Mouse (Mus musculus): ENCODE results near the gene Mrnip. TPM values are rescaled to one million over a fixed set of nuclear protein-coding genes. Genes with fewer than 3 reads are reported as not detected.

Mrnip gene
- polyA plus RNA-seq, 1 experiment from 2014 or later: 36.7 TPM

DNA sequence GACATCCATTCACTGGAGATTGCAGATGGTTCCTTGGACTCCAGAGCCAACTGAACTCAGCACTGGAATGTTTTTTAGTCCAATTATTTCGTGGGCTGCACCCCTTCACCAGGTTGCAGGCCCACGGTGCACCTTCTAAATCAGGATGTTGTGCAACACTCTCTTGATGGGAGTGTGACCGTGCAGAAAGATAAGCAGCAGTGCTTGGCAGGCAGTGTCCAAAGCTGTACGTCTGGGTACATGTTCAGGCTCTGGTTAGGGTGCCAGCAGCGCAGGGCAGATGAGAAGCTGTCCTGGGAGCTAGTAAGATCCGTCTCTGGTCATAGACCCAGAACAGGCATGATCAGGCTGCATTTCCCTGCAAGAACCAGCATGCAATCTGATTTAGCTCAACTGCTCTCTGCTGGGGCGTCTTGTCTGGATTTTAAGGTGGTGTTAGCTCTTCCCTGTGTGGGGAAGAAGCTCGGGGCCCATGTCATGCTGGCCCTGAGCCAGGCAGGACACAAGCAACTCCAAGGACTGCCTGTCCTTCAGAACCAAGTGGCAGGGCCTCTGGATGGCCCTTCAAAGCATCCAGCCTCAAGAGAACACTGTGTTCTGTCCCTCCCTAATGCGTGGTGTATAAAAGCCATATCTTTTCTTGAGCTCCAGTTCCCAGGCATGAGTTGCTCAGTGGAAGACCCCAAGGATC is 26.8 kb upstream of the Mrnip start:
- peaks cover 92% of the 10 kb centered on the region for H3K36me3 ChIP-seq
- no peaks in the 10 kb centered on the region for H3K4me1 ChIP-seq
- H3K4me3 ChIP-seq (replicated peaks): no peak overlapping the region
- H3K9ac ChIP-seq (replicated peaks): no peak overlapping the region
- 86% methylated on average over 9 of the region's 9 CpGs for WGBS
- H3K9me3 ChIP-seq (replicated peaks): no peaks in the 10 kb centered on the region
- H3K27ac ChIP-seq (replicated peaks): no peak overlapping the region
- no peaks in the 10 kb centered on the region for H3K27me3 ChIP-seq (replicated peaks)
- no peak for ATAC-seq (ENCODE audit: low FRiP score)
- H3K4me2 ChIP-seq: no peak overlapping the region

DNA sequence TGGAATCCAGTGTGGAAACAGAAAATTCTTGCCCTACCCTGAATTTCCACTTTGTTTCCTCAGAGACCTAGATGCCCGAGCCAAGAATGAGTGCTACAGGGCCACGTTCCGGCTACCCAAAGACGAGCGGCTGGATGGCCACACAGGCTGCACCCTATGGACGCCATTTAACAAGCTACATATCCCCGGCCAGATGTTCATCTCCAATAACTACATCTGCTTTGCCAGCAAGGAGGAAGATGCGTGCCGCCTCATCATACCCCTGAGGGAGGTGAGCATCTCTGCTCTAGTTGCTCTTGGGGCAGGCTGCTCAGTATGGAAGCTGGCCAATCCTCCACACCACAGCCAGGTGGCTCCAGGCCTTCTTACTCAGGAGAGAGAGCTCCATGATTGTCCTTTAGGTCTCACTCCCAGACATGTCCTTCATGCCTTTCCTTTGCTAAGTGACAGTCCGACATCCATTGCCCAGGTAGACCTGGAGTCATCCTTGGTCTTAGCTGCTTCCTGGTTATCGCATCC is 26.2 kb upstream of the Mrnip start:
- Histone ChIP-seq H3K4me3 (replicated peaks) (no peak overlapping the region), H3K9ac (replicated peaks) (no peak overlapping the region), H3K27ac (replicated peaks) (no peak overlapping the region), H3K36me3 (peaks cover 92% of the 10 kb centered on the region), H3K4me2 (no peak overlapping the region), H3K4me1 (no peaks in the 10 kb centered on the region), H3K9me3 (replicated peaks) (no peaks in the 10 kb centered on the region), H3K27me3 (replicated peaks) (no peaks in the 10 kb centered on the region)
- WGBS: 92% methylated on average over 11 of the region's 11 CpGs
- ATAC-seq (ENCODE audit: low FRiP score): no peak

DNA sequence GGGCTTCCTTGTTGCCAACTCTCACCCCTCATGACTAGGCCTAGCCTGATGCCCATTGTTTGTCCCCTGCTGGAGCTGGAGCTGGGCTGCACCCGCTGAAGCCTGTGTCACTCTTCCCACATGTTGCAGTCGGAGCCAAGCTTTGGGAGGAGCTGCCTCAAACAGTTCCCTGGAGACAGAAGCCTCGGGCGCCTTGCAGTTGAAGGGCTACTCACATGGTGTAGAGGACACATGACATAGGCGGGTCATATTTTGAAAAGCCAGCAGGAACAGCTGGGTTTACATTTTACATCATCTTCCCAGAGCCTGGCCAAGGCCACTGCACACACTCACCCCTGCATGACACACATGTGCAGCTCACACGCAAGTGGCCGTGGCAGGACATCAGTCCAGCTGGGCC is 25.0 kb upstream of the Mrnip start:
- no peak for ATAC-seq (ENCODE audit: low FRiP score)
- H3K4me2 ChIP-seq: no peak overlapping the region
- H3K4me1 ChIP-seq: peaks cover 3% of the 10 kb centered on the region; the same call in 1 of the 2 replicates
- H3K9me3 ChIP-seq (replicated peaks): no peaks in the 10 kb centered on the region
- no peak overlapping the region for H3K9ac ChIP-seq (replicated peaks)
- H3K27me3 ChIP-seq (replicated peaks): no peaks in the 10 kb centered on the region
- H3K4me3 ChIP-seq (replicated peaks): no peak overlapping the region
- H3K36me3 ChIP-seq: peaks cover 91% of the 10 kb centered on the region
- H3K27ac ChIP-seq (replicated peaks): no peak overlapping the region
- 87% methylated on average over 7 of the region's 7 CpGs for WGBS

DNA sequence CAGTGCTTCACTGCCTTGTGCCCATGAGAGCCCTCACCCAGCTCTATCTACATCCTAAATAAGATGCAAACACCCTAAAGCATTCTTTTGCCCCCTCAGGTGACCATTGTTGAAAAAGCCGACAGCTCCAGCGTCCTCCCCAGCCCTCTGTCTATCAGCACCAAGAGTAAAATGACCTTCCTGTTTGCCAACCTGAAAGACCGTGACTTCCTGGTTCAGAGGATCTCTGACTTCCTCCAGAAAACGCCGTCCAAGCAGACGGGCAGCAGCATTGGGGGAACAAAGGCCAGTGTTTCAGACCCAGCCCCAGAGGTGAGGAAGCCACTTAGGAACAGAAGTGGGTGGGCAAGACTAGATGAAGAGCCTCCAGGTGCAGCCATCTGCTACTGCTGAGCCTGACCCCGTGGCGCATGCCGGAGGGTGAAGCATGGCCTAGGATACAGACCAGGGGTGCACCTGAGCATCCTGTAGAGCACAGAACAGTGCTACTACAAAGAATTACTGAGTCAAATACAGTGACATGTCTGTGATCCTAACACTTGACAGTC is 24.6 kb upstream of the Mrnip start:
- Histone ChIP-seq H3K27me3 (replicated peaks) (no peaks in the 10 kb centered on the region), H3K36me3 (peaks cover 94% of the 10 kb centered on the region), H3K9ac (replicated peaks) (no peak overlapping the region), H3K27ac (replicated peaks) (no peak overlapping the region), H3K4me3 (replicated peaks) (no peak overlapping the region), H3K9me3 (replicated peaks) (no peaks in the 10 kb centered on the region), H3K4me2 (no peak overlapping the region), H3K4me1 (peaks cover 3% of the 10 kb centered on the region; the same call in 1 of the 2 replicates)
- WGBS: 91% methylated on average over 9 of the region's 9 CpGs
- ATAC-seq (ENCODE audit: low FRiP score): no peak

DNA sequence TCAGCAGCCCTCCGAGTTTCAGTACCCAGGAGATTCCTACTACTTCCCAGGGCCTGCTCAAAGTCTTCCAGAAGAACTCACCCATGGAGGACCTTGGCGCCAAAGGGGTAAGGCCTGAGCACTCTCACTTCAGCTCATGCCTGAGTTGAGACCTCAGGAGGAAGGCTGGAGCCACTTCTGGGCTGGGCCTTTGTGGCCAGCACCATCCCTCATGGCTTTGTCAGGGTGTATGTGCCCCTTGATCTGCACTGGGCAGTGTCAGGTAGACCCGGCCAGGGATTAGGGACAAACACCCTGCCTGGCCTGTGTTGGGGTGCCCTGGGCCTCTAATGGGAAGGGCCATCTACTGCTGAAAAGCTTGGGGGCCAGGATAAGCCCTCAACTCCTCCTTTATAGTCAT is 22.9 kb upstream of the Mrnip start:
- no peak overlapping the region for H3K9ac ChIP-seq (replicated peaks)
- no peak overlapping the region for H3K27ac ChIP-seq (replicated peaks)
- peaks cover 94% of the 10 kb centered on the region for H3K36me3 ChIP-seq
- H3K27me3 ChIP-seq (replicated peaks): no peaks in the 10 kb centered on the region
- no peaks in the 10 kb centered on the region for H3K9me3 ChIP-seq (replicated peaks)
- ATAC-seq (ENCODE audit: low FRiP score): no peak
- no peak overlapping the region for H3K4me3 ChIP-seq (replicated peaks)
- peaks cover 3% of the 10 kb centered on the region; the same call in 1 of the 2 replicates for H3K4me1 ChIP-seq
- H3K4me2 ChIP-seq: no peak overlapping the region
- WGBS: 94% methylated on average over 3 of the region's 3 CpGs

DNA sequence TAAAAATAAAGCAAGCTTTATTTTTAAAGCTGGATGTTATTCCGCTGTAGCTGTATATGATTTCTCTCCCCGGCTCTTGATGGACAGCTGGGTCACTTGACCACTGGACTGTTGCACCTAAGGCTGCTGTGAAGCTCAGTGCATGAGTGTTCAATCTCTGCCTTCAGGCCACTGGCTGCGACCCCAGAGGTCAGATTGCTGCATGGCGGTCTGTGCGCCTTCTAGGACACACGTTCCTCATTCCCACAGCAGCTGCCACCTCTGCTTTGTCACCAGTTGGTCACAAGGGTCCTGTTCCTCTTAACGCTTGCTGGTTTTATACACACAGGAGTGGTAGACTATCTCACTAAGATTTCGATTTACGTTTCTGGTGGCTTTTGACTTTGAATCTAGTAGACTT is 20.1 kb upstream of the Mrnip start:
- H3K27ac ChIP-seq (replicated peaks): no peak overlapping the region
- H3K27me3 ChIP-seq (replicated peaks): no peaks in the 10 kb centered on the region
- H3K4me3 ChIP-seq (replicated peaks): no peak overlapping the region
- H3K9me3 ChIP-seq (replicated peaks): no peaks in the 10 kb centered on the region
- no peak overlapping the region for H3K9ac ChIP-seq (replicated peaks)
- ATAC-seq (ENCODE audit: low FRiP score): no peak
- 74% methylated on average over 9 of the region's 9 CpGs for WGBS
- no peak overlapping the region for H3K4me2 ChIP-seq
- H3K4me1 ChIP-seq: peaks cover 3% of the 10 kb centered on the region; the same call in 1 of the 2 replicates
- H3K36me3 ChIP-seq: peaks cover 97% of the 10 kb centered on the region

DNA sequence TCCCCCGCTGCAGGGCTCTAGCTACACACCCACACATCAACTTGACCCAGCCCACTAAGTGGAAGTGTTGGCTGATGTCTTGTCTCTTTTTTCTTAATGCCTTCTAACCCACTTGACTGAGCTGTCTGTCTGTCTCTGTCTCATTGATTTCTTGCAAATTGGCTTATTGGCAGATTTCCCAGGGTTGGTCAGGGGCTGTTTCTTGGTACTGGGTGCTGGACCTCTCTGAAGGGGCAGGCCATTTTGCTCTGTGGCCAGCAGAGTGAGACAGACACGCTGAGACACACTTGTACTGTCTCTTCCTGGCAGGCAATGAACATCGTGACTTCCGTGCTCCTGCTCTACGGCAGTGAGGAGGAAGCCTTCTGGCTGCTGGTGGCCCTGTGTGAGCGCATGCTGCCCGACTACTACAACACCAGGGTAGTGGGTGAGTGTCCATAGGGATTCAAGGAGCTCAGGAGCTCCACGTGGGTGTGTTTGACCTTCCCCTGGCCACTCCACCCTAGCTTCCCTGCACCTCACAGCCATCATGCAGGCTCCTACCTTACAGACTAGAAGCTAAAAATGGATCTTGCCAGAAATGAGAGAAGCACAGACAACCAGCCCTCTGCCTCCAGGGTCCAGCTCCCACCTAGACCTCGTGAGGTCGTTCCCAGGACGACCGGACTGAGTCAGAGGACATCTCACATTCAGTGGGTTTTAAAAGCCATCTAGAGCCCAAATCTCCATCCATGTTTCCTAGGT is 19.3 kb upstream of the Mrnip start:
- no peak overlapping the region for H3K9ac ChIP-seq (replicated peaks)
- H3K4me1 ChIP-seq: peaks cover 3% of the 10 kb centered on the region; the same call in 1 of the 2 replicates
- H3K9me3 ChIP-seq (replicated peaks): no peaks in the 10 kb centered on the region
- H3K4me3 ChIP-seq (replicated peaks): no peak overlapping the region
- no peak overlapping the region for H3K27ac ChIP-seq (replicated peaks)
- peaks cover 97% of the 10 kb centered on the region for H3K36me3 ChIP-seq
- no peak overlapping the region for H3K4me2 ChIP-seq
- H3K27me3 ChIP-seq (replicated peaks): no peaks in the 10 kb centered on the region
- WGBS: 87% methylated on average over 12 of the region's 12 CpGs
- ATAC-seq (ENCODE audit: low FRiP score): no peak

DNA sequence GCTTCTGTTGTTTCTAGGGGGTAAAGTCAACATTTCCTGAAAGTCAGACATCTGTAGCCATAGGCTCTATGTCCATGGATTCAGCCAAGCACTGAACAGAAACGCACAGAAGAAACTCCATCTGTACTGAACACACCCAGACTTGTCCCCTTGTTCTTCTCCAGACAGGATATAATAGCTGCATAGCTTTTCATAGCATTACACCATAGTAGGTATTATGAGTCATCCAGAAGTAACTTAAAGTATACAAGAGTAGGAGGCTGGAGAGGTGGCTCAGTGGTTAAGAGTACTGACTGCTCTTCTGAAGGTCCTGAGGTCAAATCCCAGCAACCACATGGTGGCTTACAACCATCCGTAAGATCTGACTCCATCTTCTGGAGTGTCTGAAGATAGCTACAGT is 18.5 kb upstream of the Mrnip start:
- no peak overlapping the region for H3K4me2 ChIP-seq
- no peak overlapping the region for H3K4me3 ChIP-seq (replicated peaks)
- no peaks in the 10 kb centered on the region for H3K27me3 ChIP-seq (replicated peaks)
- no peak for ATAC-seq (ENCODE audit: low FRiP score)
- 97% methylated on average over 2 of the region's 2 CpGs for WGBS
- no peaks in the 10 kb centered on the region for H3K9me3 ChIP-seq (replicated peaks)
- H3K27ac ChIP-seq (replicated peaks): no peak overlapping the region
- peaks cover 96% of the 10 kb centered on the region for H3K36me3 ChIP-seq
- no peak overlapping the region for H3K9ac ChIP-seq (replicated peaks)
- H3K4me1 ChIP-seq: peaks cover 3% of the 10 kb centered on the region; the same call in 1 of the 2 replicates

DNA sequence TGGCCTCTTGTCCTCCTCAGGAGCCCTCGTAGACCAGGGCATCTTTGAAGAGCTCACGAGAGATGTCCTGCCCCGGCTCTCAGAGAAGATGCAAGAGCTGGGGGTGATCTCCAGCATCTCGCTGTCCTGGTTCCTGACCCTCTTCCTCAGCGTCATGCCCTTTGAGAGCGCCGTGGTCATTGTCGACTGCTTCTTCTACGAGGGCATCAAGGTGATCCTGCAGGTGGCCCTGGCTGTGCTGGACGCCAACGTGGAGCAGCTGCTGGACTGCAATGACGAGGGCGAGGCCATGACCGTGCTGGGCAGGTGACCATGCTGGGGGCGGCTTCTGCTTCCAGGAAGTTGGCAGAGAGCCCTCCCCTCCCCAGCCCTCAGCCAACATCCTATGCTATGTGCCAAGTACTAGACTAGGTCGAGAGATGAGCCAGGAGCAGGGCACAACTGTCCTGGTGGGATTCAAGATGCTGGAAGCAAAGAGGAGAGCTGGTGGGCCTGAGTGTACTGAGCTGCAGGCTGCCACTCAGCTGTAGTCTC is 17.5 kb upstream of the Mrnip start:
- H3K36me3 ChIP-seq: peaks cover 93% of the 10 kb centered on the region
- no peak overlapping the region for H3K4me2 ChIP-seq
- H3K4me1 ChIP-seq: peaks cover 3% of the 10 kb centered on the region; the same call in 1 of the 2 replicates
- ATAC-seq (ENCODE audit: low FRiP score): no peak
- H3K9ac ChIP-seq (replicated peaks): no peak overlapping the region
- 95% methylated on average over 16 of the region's 16 CpGs for WGBS
- H3K9me3 ChIP-seq (replicated peaks): no peaks in the 10 kb centered on the region
- no peaks in the 10 kb centered on the region for H3K27me3 ChIP-seq (replicated peaks)
- H3K4me3 ChIP-seq (replicated peaks): no peak overlapping the region
- no peak overlapping the region for H3K27ac ChIP-seq (replicated peaks)

DNA sequence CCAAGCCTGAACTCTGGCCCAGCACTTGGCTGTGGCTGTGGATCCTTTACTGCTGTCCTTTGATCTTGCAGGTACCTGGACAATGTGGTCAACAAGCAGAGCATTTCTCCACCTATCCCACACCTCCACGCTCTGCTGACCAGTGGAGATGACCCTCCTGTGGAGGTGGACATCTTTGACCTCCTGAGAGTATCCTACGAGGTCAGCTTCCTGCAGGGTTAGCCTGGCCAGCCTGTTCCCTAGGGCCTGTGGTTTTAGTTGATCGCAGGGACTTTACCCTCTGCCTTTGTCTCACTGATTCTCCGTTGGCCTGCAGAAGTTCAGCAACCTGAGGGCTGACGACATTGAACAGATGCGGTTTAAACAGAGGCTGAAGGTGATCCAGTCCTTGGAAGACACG is 15.9 kb upstream of the Mrnip start:
- Histone ChIP-seq H3K4me3 (replicated peaks) (no peak overlapping the region), H3K27ac (replicated peaks) (no peak overlapping the region), H3K4me2 (no peak overlapping the region), H3K27me3 (replicated peaks) (no peaks in the 10 kb centered on the region), H3K36me3 (peaks cover 92% of the 10 kb centered on the region), H3K9ac (replicated peaks) (no peak overlapping the region), H3K9me3 (replicated peaks) (no peaks in the 10 kb centered on the region), H3K4me1 (peaks cover 3% of the 10 kb centered on the region; the same call in 1 of the 2 replicates)
- 96% methylated on average over 7 of the region's 7 CpGs for WGBS
- ATAC-seq (ENCODE audit: low FRiP score): no peak

DNA sequence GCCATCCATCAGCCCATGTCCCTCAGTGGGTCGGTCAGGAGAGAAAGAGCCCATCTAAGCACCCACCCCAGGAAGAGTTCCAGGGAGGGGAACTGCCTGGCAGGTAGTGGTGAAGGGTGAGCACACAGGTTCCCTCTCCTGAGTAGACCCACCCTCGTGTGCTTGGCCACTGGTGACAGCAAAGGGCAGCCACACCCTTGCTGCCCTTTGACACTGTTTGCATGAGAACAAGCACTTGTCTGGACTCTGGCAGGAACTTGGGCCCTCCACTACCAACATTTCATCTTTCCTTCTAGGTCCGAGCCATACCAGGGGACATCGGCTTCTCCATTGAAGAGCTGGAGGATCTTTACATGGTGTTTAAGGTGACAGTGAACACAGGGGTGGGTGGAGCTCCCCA is 14.9 kb upstream of the Mrnip start:
- Histone ChIP-seq H3K36me3 (peaks cover 91% of the 10 kb centered on the region), H3K9ac (replicated peaks) (no peak overlapping the region), H3K4me3 (replicated peaks) (no peak overlapping the region), H3K9me3 (replicated peaks) (no peaks in the 10 kb centered on the region), H3K27ac (replicated peaks) (no peak overlapping the region), H3K27me3 (replicated peaks) (no peaks in the 10 kb centered on the region), H3K4me1 (no peaks in the 10 kb centered on the region), H3K4me2 (no peak overlapping the region)
- ATAC-seq (ENCODE audit: low FRiP score): no peak
- 83% methylated on average over 4 of the region's 4 CpGs for WGBS
